Mouse (Mus musculus) G1E-ER4 (cell line): ENCODE data around the gene Kctd7. TPM values are rescaled to one million over a fixed set of nuclear protein-coding genes. Genes with fewer than 3 reads are reported as not detected.

ENCODE experiments used
- GATA1 ChIP-seq: IDR thresholded peaks from one replicate; pipeline ENCODE4 v1.8.0; 2012; ENCODE audit warnings: low read length, inconsistent platforms
- polyA plus RNA-seq: library from polyadenylated mRNA; stranded (reverse); fragments of >175 nt; gene quantifications from 2 replicates; pipeline ENCODE4 v1.2.3, GENCODE M21; 2012

Gene Kctd7
- polyA plus RNA-seq, 1 experiment = 11.9 TPM

- TF ChIP-seq GATA1 = no peak
Measured at GRCm38 (mm10) chr5:130129524-130129793, 15.2 kb upstream of the Kctd7 start.

GRCm38 (mm10) chr5:130136597-130136996, 8.1 kb upstream of the Kctd7 start:
- no peak for TF ChIP-seq GATA1

- TF ChIP-seq GATA1 = no peak
Measured at GRCm38 (mm10) chr5:130139393-130139792, 5.3 kb upstream of the Kctd7 start.

- no peak for TF ChIP-seq GATA1
Measured at GRCm38 (mm10) chr5:130141138-130141537, 3.5 kb upstream of the Kctd7 start.

- TF ChIP-seq GATA1 = no peak
Measured at GRCm38 (mm10) chr5:130142041-130142440, 2.6 kb upstream of the Kctd7 start.

GRCm38 (mm10) chr5:130143101-130143500, 1.6 kb upstream of the Kctd7 start:
- no peak for TF ChIP-seq GATA1

- TF ChIP-seq GATA1 = no peak
Measured at GRCm38 (mm10) chr5:130143977-130144333, 706 bp upstream of the Kctd7 start.

GRCm38 (mm10) chr5:130145961-130146360, 1.3 kb downstream of the Kctd7 start:
- no peak for TF ChIP-seq GATA1

- no peak for TF ChIP-seq GATA1
Measured at GRCm38 (mm10) chr5:130149726-130150310, 5.2 kb downstream of the Kctd7 start.

GRCm38 (mm10) chr5:130154286-130154685, 9.6 kb downstream of the Kctd7 start:
- no peak for TF ChIP-seq GATA1

- no peak for TF ChIP-seq GATA1
Measured at GRCm38 (mm10) chr5:130158545-130158944, 13.9 kb downstream of the Kctd7 start.

GRCm38 (mm10) chr5:130159761-130160201, 15.1 kb downstream of the Kctd7 start:
- no peak for TF ChIP-seq GATA1

- TF ChIP-seq GATA1 = no peak
Measured at GRCm38 (mm10) chr5:130163670-130164069, 19.0 kb downstream of the Kctd7 start.

GRCm38 (mm10) chr5:130165213-130165612, 20.6 kb downstream of the Kctd7 start:
- TF ChIP-seq GATA1 = no peak

GRCm38 (mm10) chr5:130169109-130169508, 24.4 kb downstream of the Kctd7 start:
- no peak for TF ChIP-seq GATA1

- TF ChIP-seq GATA1 = peak; percentile 75
Measured at GRCm38 (mm10) chr5:130170666-130171422, 26.2 kb downstream of the Kctd7 start.

GRCm38 (mm10) chr5:130171423-130171954, 26.8 kb downstream of the Kctd7 start, which contains the start of gene Rabgef1:
Gene Rabgef1, plus strand, starts transcription at chr5:130171798.
- TF ChIP-seq GATA1 = no peak

- no peak for TF ChIP-seq GATA1
Measured at GRCm38 (mm10) chr5:130171956-130172601, 27.4 kb downstream of the Kctd7 start.
